Mouse (Mus musculus) erythroid progenitor cell, adult 5-6 weeks (primary cell): ENCODE measurements at regions not wholly inside any gene's neighbourhood (a gene's known extent, or its start where the extent isn't known, plus 50 kb on each side); places are given as distances from the start of the nearest gene placed in this dataset.

Experiments used
- ATAC-seq: replicated peaks from 2 replicates; pipeline ENCODE4 v1.8.0; 2016; ENCODE audit warnings: moderate number of reproducible peaks, mild to moderate bottlenecking, moderate TSS enrichment, inconsistent platforms; ENCODE audit not compliant: poor library complexity, low FRiP score, severe bottlenecking

- ATAC-seq, result no peak
These were observed 181.1 kb upstream of the Cxcl12 start for GRCm38 (mm10) chr6:116987243-116987642.

GRCm38 (mm10) chr6:116998948-116999682, 169.2 kb upstream of the Cxcl12 start:
- ATAC-seq, result no peak

DNA sequence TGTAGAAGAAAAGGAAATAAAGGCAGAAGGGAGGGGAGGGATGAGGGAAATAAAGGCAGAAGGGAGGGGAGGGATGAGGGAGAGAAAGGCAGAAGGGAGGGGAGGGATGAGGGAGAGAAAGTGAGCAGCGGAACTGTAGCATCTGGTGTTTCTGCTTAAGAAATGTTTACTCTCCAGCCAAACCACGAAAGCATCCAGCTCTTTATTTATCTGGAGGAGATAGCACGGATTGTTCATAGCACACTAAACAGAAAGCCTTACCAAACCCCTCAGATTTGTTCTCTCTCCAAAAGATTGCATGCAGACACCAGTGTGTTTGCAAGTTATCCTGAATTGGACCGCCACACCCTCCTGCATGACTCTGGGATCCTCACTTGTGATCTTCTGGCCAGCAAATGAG, 168.4 kb upstream of the Cxcl12 start:
- no peak for ATAC-seq

GRCm38 (mm10) chr6:117000951-117001725, 167.2 kb upstream of the Cxcl12 start:
- no peak for ATAC-seq

DNA sequence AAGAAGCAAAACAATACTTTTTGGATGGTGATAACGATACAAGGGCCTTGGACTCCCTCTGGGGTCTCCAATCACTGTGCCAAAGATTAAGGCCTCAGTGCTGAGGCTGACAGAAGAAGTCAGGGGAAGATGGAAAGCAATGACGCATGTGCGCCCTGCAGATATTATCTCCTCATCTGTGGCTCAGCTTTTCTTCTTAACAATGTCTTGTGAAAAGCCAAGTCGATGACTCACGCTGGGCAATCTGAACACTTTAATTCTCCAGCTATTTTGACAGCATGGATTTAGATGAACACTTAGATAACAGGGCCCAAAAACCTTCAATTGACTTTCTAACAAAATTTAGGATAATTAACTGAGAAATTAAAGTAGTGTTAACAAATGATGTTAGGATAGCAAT, 155.7 kb upstream of the Cxcl12 start:
- no peak for ATAC-seq

DNA sequence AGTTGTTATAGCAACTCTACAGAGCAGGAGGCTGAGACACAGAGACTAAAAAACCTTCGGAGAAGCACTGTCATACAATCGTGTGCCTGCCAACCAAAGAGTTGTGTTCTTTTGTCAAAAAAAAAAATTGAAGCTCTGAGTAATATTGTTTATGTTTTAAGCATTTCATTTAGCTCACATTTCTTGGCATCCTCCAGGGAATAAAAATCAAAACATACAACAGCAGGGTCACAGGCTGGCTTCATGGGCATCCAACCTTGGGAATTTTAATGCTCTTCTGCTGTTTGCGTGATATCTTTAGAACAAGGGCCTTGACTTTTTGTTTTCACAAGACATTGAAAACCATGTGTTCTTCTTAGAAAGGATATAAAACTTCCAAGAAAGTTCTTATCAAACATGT, 152.9 kb upstream of the Cxcl12 start:
- no peak for ATAC-seq

- no peak for ATAC-seq
These were observed 146.5 kb upstream of the Cxcl12 start for GRCm38 (mm10) chr6:117021851-117022250.

GRCm38 (mm10) chr6:117032042-117032746, 136.1 kb upstream of the Cxcl12 start:
- no peak for ATAC-seq

- no peak for ATAC-seq
These were observed 124.6 kb upstream of the Cxcl12 start for GRCm38 (mm10) chr6:117043744-117044143.

DNA sequence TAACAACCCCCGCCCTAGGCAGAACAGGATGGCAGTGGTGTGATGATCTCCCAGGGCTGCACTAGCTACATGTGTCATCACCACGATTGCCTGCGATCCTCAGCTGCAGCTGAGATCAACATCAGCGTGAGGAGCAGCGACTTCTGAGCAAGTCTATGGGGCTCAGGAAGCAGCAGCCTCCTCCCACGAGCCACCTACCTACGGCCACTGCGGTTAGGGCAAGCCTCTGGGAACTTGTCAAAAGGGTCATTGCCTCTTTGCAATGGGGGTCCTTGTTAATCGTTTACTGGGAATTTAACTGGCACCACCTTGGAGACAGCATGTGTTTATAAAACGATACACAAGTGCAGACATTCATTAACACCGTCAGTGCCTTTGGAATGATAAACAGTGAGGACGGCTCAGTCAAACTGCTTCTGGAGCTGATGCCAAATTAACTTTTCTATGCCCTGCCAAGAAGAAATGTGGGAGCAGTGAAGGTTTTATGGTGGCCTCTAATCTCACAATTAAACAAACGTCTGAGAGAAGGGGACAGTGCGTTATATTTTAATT, 118.8 kb upstream of the Cxcl12 start:
- ATAC-seq, result no peak

- no peak for ATAC-seq
These were observed 107.6 kb upstream of the Cxcl12 start for GRCm38 (mm10) chr6:117060688-117061087.

DNA sequence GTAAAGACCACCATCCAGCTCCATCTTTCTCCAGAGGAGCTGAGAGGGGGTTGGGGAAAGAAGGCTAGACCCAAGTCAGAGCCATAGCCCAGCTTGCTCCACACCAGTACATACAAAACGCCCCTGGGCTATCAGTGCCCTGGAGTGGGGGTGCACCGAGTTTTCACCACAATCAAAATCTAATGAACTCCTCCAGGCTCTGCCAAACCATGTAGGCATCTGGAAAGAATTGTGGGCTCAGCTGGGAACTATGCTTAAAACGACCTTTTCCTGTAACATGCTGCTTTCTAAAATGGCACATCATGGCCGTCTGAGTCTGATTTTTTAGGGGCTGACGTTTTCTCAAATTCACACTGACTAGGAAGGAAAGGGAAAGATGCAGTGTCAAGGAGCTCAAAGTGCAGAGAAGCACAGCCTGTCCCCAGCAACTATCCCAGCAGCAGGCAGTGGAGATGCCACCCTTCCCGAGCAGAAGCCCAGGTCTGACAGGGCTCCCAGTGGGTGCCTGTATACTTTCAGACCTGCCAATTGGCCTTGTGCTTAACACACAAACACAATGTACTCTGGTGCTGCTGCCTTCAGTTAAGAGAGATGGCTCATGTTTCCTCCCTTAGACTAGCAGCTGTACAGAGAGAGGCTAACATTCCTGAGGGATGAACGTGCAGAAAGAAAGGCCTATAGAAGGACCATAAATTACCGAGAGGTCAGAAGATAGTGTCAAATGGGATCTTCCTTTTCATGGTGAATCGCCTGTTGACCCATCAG, 100.6 kb upstream of the Cxcl12 start:
- ATAC-seq, result no peak

- ATAC-seq, result no peak
These were observed 97.0 kb upstream of the Cxcl12 start for GRCm38 (mm10) chr6:117071311-117071710.

DNA sequence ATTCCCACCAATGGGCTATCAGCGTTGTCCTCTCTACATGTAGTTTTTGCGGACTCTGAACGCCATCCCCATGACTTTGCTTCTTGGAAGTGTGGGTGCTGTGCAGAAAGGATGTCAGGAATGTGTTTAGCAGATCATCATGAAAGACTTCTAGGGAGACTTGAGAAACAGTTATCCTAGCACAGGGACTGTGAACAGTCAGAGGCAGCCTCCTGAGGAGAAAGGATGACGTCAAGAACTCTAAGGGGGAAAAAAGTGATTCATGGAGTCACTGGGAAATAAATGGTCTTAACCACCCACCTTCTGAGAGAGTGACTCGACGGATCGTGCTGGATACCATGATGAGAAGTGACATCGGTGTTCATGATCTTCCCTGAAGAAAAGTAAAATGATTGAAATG, 96.5 kb upstream of the Cxcl12 start:
- no peak for ATAC-seq

DNA sequence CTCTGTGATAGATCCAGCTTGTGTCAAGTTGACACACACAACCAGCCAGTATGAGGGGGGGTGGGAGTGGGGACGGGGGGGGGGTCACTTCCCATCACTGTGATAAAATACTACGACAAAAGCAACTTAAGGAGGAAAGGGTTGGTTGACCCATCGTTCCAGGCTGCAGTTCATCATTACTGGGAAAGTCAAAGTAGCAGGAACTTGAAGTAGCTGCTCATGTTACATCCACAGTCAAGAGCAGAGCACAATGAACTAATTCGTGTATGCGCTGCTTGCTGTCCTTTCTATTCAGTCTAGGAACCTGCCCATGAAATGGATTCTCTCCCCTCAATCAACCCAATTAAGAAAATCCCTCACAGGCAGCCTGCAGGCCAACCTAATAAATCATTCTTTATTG, 88.8 kb upstream of the Cxcl12 start:
- ATAC-seq, result no peak

- ATAC-seq, result no peak
These were observed 87.4 kb upstream of the Cxcl12 start for GRCm38 (mm10) chr6:117080973-117081372.

- ATAC-seq, result no peak
These were observed 84.1 kb upstream of the Cxcl12 start for GRCm38 (mm10) chr6:117084211-117084610.

DNA sequence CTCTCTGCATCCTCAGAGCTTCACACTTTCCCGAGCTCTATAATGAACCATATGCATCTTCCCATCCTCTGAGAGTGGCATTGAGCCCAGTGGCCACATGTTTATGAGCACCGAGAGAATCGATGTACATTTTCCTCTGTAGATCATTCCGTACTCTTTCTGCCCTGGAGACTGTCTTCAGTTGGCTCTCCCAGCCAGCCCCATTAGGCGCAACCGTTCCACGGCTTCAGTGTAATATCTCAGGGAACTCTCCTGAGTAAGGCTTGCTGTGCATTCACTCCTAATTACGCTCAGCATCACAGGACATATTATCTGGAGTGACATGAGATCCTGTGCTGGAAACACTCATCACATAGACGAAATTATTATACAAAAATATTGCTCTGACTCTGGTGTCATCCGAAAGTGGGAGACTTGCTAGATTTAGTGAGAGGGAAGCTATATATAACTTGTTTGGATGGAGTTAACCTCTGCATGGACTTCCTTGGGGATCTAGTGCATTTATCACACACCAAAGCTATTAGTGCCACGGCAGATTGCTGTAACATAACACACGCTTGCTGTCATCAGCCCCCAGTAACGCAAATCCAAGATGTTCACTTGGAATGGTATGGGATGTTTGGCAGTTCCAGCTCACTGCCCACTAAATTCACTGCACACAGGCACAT, 83.4 kb upstream of the Cxcl12 start:
- ATAC-seq, result no peak

DNA sequence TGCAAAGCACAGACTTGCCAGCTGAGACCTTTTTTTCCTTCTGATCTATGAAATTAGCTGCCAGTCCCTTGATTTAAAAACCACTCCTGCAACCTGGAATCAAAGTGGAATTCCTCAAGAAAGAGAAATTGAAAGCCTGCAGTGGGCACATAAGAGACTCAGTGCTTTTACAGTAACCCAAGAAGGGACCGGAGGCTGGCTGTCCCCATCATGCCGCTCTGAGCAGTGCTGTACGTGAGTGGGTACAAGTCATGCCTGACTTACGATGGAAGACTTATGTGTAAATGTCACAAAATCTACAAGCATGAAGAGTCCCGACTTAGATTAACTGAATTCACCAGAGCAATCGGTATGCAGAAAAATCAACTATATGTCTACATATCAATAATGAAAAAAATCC, 73.6 kb upstream of the Cxcl12 start:
- no peak for ATAC-seq
